Mouse (Mus musculus) embryonic facial prominence, embryonic 11.5 days (tissue): ENCODE data around the gene Zc3h12d. TPM values are rescaled to one million over a fixed set of nuclear protein-coding genes. Genes with fewer than 3 reads are reported as not detected.

ENCODE experiments used
- ATAC-seq: fragments of 200-750 bp; cut with Nextera tagmentation; replicated peaks from 2 replicates; pipeline ENCODE4 v1.8.0; 2017; ENCODE audit warnings: low read depth; ENCODE audit not compliant: insufficient number of reproducible peaks, low FRiP score, low TSS enrichment
- DNase-seq: peaks from one replicate; pipeline ENCODE4 v3.0.0-alpha.2; 2015; ENCODE audit warnings: low spot score
- H3K27ac ChIP-seq: fragments of 300-500 bp; sonication (generic); replicated peaks from 2 replicates; pipeline ENCODE4 v1.5.1; 2014; ENCODE audit warnings: mild to moderate bottlenecking, low read depth, low read length, control low read depth
- H3K27me3 ChIP-seq: fragments of 300-500 bp; sonication (generic); 2 replicates; pipeline ENCODE4 v1.6.1; 2014; ENCODE audit warnings: mild to moderate bottlenecking, low read length, moderate library complexity, mixed read lengths; ENCODE audit not compliant: control insufficient read depth, insufficient read depth
- H3K36me3 ChIP-seq: fragments of 300-500 bp; sonication (generic); replicated peaks from 2 replicates; pipeline ENCODE4 v1.6.1; 2014; ENCODE audit warnings: low read depth, mild to moderate bottlenecking, low read length, moderate library complexity, mixed read lengths; ENCODE audit not compliant: control insufficient read depth, insufficient read depth
- H3K4me1 ChIP-seq: fragments of 300-500 bp; sonication (generic); 2 replicates; pipeline ENCODE4 v1.6.1; 2014; ENCODE audit warnings: low read length, mixed read lengths; ENCODE audit not compliant: control insufficient read depth, insufficient read depth
- H3K4me2 ChIP-seq: fragments of 300-500 bp; sonication (generic); 2 replicates; pipeline ENCODE4 v1.6.1; 2014; ENCODE audit warnings: low read depth, mild to moderate bottlenecking, control low read depth, low read length, moderate library complexity
- H3K4me3 ChIP-seq: fragments of 300-500 bp; sonication (generic); 2 replicates; pipeline ENCODE4 v1.5.1; 2014; ENCODE audit warnings: low read depth, low read length, control low read depth
- H3K9ac ChIP-seq: fragments of 300-500 bp; sonication (generic); replicated peaks from 2 replicates; pipeline ENCODE4 v1.6.1; 2014; ENCODE audit warnings: mild to moderate bottlenecking, control low read depth, low read length
- H3K9me3 ChIP-seq: fragments of 300-500 bp; sonication (generic); replicated peaks from 2 replicates; pipeline ENCODE4 v1.6.1; 2016; ENCODE audit warnings: mild to moderate bottlenecking, low read length, inconsistent platforms, mixed read lengths; ENCODE audit not compliant: control insufficient read depth
- WGBS: fragments of 180-500 bp; shearing (Covaris S2); extraction: QIAGEN DNeasy Blood & Tissue Kit; methylation state at CpG from one replicate; pipeline ENCODE4 v1.1.7; 2014; 5-methylcytosine and 5-hydroxymethylcytosine counted together
- polyA plus RNA-seq: library from polyadenylated mRNA; unstranded; fragments of >200 nt; fragmentation: Nextera tagmentation; extraction: Ambion mirVana; gene quantifications from 2 replicates; pipeline ENCODE4 v1.2.1, GENCODE M21; 2014

Zc3h12d gene
- polyA plus RNA-seq, 1 experiment from 2014 or later = 0.08 TPM

GRCm38 (mm10) chr10:7826106-7826505, 6.2 kb upstream of the Zc3h12d start:
- no peak overlapping the region for H3K4me2 ChIP-seq
- no peaks in the 10 kb centered on the region for H3K9me3 ChIP-seq
- whole genome bisulfite sequencing = 91% methylated on average over 9 of the region's 9 CpGs
- H3K27ac ChIP-seq = no peak overlapping the region
- no peak overlapping the region for H3K9ac ChIP-seq
- no peak for ATAC-seq
- H3K27me3 ChIP-seq = no peaks in the 10 kb centered on the region
- H3K4me1 ChIP-seq = no peaks in the 10 kb centered on the region
- no peak overlapping the region for H3K4me3 ChIP-seq
- H3K36me3 ChIP-seq = no peaks in the 10 kb centered on the region; the same call in 1 of the 2 replicates
- no peak for DNase-seq

GRCm38 (mm10) chr10:7833377-7834165, 1.3 kb downstream of the Zc3h12d start:
- 80% methylated on average over 9 of the region's 9 CpGs for WGBS
- ATAC-seq = no peak
- Histone ChIP-seq H3K36me3 (no peaks in the 10 kb centered on the region), H3K27me3 (no peaks in the 10 kb centered on the region), H3K4me3 (no peak overlapping the region), H3K4me1 (no peaks in the 10 kb centered on the region), H3K4me2 (no peak overlapping the region), H3K9ac (no peak overlapping the region), H3K9me3 (no peaks in the 10 kb centered on the region), H3K27ac (no peak overlapping the region)
- no peak for DNase-seq

- DNase-seq = no peak
- WGBS = 74% methylated on average over 10 of the region's 10 CpGs
Observed at GRCm38 (mm10) chr10:7834671-7835225, 2.5 kb downstream of the Zc3h12d start.

GRCm38 (mm10) chr10:7836902-7837301, 4.6 kb downstream of the Zc3h12d start:
- ATAC-seq = no peak
- Histone ChIP-seq H3K36me3 (no peaks in the 10 kb centered on the region), H3K9me3 (no peaks in the 10 kb centered on the region), H3K9ac (no peak overlapping the region), H3K4me1 (no peaks in the 10 kb centered on the region), H3K27ac (no peak overlapping the region), H3K4me2 (no peak overlapping the region), H3K4me3 (no peak overlapping the region), H3K27me3 (no peaks in the 10 kb centered on the region)
- no peak for DNase-seq
- WGBS = 68% methylated on average over 2 of the region's 2 CpGs

More at GRCm38 (mm10) chr10:7834671-7835225, 2.5 kb downstream of the Zc3h12d start:
- Histone ChIP-seq H3K36me3 (no peaks in the 10 kb centered on the region), H3K9ac (no peak overlapping the region), H3K4me1 (no peaks in the 10 kb centered on the region), H3K27ac (no peak overlapping the region), H3K4me2 (no peak overlapping the region), H3K4me3 (no peak overlapping the region), H3K27me3 (no peaks in the 10 kb centered on the region), H3K9me3 (no peaks in the 10 kb centered on the region)
- ATAC-seq = no peak

GRCm38 (mm10) chr10:7837446-7837845, 5.2 kb downstream of the Zc3h12d start:
- Histone ChIP-seq H3K4me2 (no peak overlapping the region), H3K36me3 (no peaks in the 10 kb centered on the region), H3K4me1 (no peaks in the 10 kb centered on the region), H3K4me3 (no peak overlapping the region), H3K27ac (no peak overlapping the region), H3K27me3 (no peaks in the 10 kb centered on the region), H3K9me3 (no peaks in the 10 kb centered on the region), H3K9ac (no peak overlapping the region)
- ATAC-seq (no peak), DNase-seq (no peak)
- WGBS = 85% methylated on average over 8 of the region's 8 CpGs

GRCm38 (mm10) chr10:7838036-7838435, 5.8 kb downstream of the Zc3h12d start:
- Histone ChIP-seq H3K9me3 (no peaks in the 10 kb centered on the region), H3K4me1 (no peaks in the 10 kb centered on the region), H3K4me3 (no peak overlapping the region), H3K4me2 (no peak overlapping the region), H3K9ac (no peak overlapping the region), H3K27ac (no peak overlapping the region), H3K27me3 (no peaks in the 10 kb centered on the region), H3K36me3 (no peaks in the 10 kb centered on the region)
- 89% methylated on average over 8 of the region's 8 CpGs for WGBS
- ATAC-seq (no peak), DNase-seq (no peak)

GRCm38 (mm10) chr10:7838874-7839421, 6.7 kb downstream of the Zc3h12d start:
- Histone ChIP-seq H3K4me2 (no peak overlapping the region), H3K36me3 (no peaks in the 10 kb centered on the region), H3K9me3 (no peaks in the 10 kb centered on the region), H3K9ac (no peak overlapping the region), H3K27me3 (no peaks in the 10 kb centered on the region), H3K27ac (no peak overlapping the region), H3K4me3 (no peak overlapping the region), H3K4me1 (no peaks in the 10 kb centered on the region)
- 72% methylated on average over 5 of the region's 5 CpGs for WGBS
- no peak for ATAC-seq
- DNase-seq = no peak
